Mouse (Mus musculus): ENCODE results near the gene Ywhah.

Gene Ywhah

GRCm38 (mm10) chr5:33052849-33053582 lies 34.4 kb downstream of the Ywhah start:
- DNase-seq (ENCODE audit: low spot score): no peak

- DNase-seq (ENCODE audit: low spot score): no peak
Observed at GRCm38 (mm10) chr5:33056126-33056765, 37.6 kb downstream of the Ywhah start.

- no peak for DNase-seq (ENCODE audit: low spot score)
Observed at GRCm38 (mm10) chr5:33070071-33070470, 51.5 kb downstream of the Ywhah start.

- DNase-seq (ENCODE audit: low spot score): no peak
Observed at GRCm38 (mm10) chr5:33076490-33077191, 58.0 kb downstream of the Ywhah start.

All from urinary bladder, postnatal 14 days (tissue).